Mouse (Mus musculus): ENCODE measurements around the gene Pnpo. TPM values are rescaled to one million over a fixed set of nuclear protein-coding genes. Genes with fewer than 3 reads are reported as not detected.

Pnpo gene
- polyA plus RNA-seq, 1 experiment from 2014 or later = 18.4 TPM

- no peak for TF ChIP-seq CTCF (IDR thresholded peaks at IDR 0.05; ENCODE audit: low read depth)
- Histone ChIP-seq H3K9ac (no peak overlapping the region), H3K4me3 (ENCODE audit: low read depth, low read length) (no peak overlapping the region), H3K4me2 (peak overlapping the region; percentile 18; the same call in 1 of the 2 replicates), H3K36me3 (ENCODE audit: insufficient read depth) (peaks cover 19% of the 10 kb centered on the region), H3K9me3 (ENCODE audit: low read depth, low read length) (no peaks in the 10 kb centered on the region), H3K27me3 (ENCODE audit: insufficient read depth, low read length) (no peaks in the 10 kb centered on the region), H3K4me1 (ENCODE audit: insufficient read depth) (peaks cover 8% of the 10 kb centered on the region; the same call in 1 of the 2 replicates), H3K27ac (ENCODE audit: low read depth) (peak overlapping the region; percentile 27; the same call in 1 of the 2 replicates)
- ATAC-seq (ENCODE audit: insufficient read depth) = no peak
- DNase-seq = no peak
- WGBS = 82% methylated on average over 4 of the region's 4 CpGs
These were observed 4.1 kb upstream of the Pnpo start for GRCm38 (mm10) chr11:96947849-96948248.

GRCm38 (mm10) chr11:96946498-96946897 is 2.7 kb upstream of the Pnpo start:
- Histone ChIP-seq H3K27ac (ENCODE audit: low read depth) (0 out of 2 replicates have a peak overlapping the region, but pooled peaks have one; percentile 20), H3K27me3 (ENCODE audit: insufficient read depth, low read length) (no peaks in the 10 kb centered on the region), H3K9ac (no peak overlapping the region), H3K4me2 (peak overlapping the region; percentile 25; the same call in 1 of the 2 replicates), H3K4me1 (ENCODE audit: insufficient read depth) (peaks cover 8% of the 10 kb centered on the region; the same call in 1 of the 2 replicates), H3K36me3 (ENCODE audit: insufficient read depth) (peaks cover 5% of the 10 kb centered on the region), H3K4me3 (ENCODE audit: low read depth, low read length) (no peak overlapping the region), H3K9me3 (ENCODE audit: low read depth, low read length) (no peaks in the 10 kb centered on the region)
- 86% methylated on average over 9 of the region's 9 CpGs for WGBS
- TF ChIP-seq CTCF (IDR thresholded peaks at IDR 0.05; ENCODE audit: low read depth) = no peak
- DNase-seq (no peak), ATAC-seq (ENCODE audit: insufficient read depth) (no peak)

DNA sequence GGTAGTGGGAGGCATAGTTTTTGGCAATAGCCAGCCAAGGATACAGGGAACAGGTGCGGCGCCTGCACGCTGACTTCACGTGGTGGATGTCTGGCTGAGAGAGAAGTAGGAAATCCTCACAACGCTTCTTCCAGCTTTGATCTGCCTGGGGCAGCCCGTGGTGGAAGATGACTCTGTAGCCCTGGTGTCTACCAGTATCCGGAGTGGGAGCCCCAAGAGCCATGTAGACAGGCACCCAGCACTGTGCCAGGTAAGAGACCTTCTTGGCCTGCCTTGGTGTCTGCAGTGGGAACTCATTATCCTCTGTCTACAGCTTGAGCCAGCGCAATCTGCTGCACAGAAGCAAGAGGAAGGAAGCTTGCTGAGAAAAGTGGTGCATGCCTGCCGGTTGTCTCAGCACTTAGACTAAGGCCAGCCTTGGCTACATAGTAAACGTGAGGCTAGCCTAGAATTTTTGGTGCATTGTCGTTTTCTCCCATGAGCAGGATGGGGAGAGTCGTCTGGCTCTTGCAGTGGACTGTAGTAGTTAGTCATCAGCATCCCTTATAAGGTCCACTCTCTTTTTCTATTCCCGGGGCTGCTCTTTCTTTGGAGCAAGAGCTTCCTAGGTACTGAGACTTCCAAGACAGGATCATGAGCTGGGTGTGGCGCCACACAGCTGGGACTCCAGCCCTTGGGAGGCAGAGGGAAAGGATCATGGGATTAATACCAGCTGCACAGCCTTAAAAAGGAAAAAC is 1.2 kb upstream of the Pnpo start:
- no peak for TF ChIP-seq CTCF (IDR thresholded peaks at IDR 0.05; ENCODE audit: low read depth)
- 72% methylated on average over 14 of the region's 14 CpGs for WGBS
- no peak for ATAC-seq (ENCODE audit: insufficient read depth)
- DNase-seq = no peak
- Histone ChIP-seq H3K36me3 (ENCODE audit: insufficient read depth) (no peaks in the 10 kb centered on the region), H3K4me2 (peak overlapping the region; percentile 98), H3K4me1 (ENCODE audit: insufficient read depth) (peaks cover 8% of the 10 kb centered on the region; the same call in 1 of the 2 replicates), H3K9ac (no peak overlapping the region), H3K27ac (ENCODE audit: low read depth) (no peak overlapping the region), H3K4me3 (ENCODE audit: low read depth, low read length) (peak overlapping the region; percentile 60), H3K27me3 (ENCODE audit: insufficient read depth, low read length) (no peaks in the 10 kb centered on the region), H3K9me3 (ENCODE audit: low read depth, low read length) (no peaks in the 10 kb centered on the region)

DNA sequence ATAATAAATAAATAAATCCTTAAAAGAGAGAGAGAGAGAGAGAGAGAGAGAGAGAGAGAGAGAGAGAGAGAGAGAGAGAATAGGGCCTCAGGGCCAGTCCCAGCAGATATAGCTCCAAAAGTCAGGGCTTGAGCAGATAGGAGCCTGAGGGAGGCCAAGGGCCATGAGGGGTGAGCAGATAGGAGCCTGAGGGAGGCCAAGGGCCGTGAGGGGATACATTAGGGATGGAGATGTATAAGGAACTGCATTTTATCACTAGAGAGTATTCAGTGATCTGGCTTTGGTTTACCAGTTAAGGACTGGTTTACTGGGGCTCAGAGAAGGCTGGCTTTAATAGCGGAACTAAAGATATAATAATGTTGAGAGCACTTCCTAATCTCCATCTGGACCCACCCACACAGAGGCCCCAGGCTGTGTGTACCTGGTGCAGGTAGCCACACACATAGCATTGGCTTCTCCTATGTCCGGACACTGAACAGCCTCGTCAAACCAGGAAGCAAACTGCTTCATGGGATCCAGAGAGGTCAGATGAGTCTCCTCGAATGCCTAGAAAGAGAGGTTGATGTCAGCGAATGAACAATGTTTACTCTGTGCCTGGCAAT is 1.7 kb downstream of the Pnpo start:
- Histone ChIP-seq H3K4me2 (peak overlapping the region; percentile 15; the same call in 1 of the 2 replicates), H3K36me3 (ENCODE audit: insufficient read depth) (no peaks in the 10 kb centered on the region), H3K27me3 (ENCODE audit: insufficient read depth, low read length) (no peaks in the 10 kb centered on the region), H3K9ac (no peak overlapping the region), H3K27ac (ENCODE audit: low read depth) (no peak overlapping the region; the same call in 1 of the 2 replicates), H3K4me3 (ENCODE audit: low read depth, low read length) (peak overlapping the region; percentile 60; the same call in 1 of the 2 replicates), H3K4me1 (ENCODE audit: insufficient read depth) (peaks cover 8% of the 10 kb centered on the region; the same call in 1 of the 2 replicates), H3K9me3 (ENCODE audit: low read depth, low read length) (no peaks in the 10 kb centered on the region)
- DNase-seq (no peak), ATAC-seq (ENCODE audit: insufficient read depth) (no peak)
- WGBS = 66% methylated on average over 6 of the region's 6 CpGs
- TF ChIP-seq CTCF (IDR thresholded peaks at IDR 0.05; ENCODE audit: low read depth) = no peak

- no peaks in the 10 kb centered on the region for H3K9me3 ChIP-seq (ENCODE audit: low read depth, low read length)
- TF ChIP-seq CTCF (IDR thresholded peaks at IDR 0.05; ENCODE audit: low read depth) = no peak
- ATAC-seq (ENCODE audit: insufficient read depth) = no peak
These were observed 3.0 kb downstream of the Pnpo start for GRCm38 (mm10) chr11:96940578-96941465.

DNA sequence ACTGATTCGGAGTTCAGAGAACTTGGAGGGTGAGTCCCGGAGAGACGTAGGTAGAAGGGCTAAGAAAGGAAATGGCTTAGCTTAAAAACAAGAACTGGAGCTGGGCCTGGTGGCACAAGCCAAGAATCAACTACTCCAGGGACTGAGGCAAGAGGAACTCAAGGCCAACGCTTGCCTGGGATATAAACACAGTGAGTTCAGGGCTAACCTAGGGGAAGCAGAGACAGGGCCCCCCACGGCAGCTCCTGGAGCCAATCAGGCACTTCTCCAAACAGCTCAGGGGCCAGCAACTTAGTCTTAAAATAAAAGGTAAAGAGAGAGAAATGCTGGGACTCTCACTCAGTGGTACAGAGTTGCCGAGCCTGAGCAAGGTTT is 5.4 kb downstream of the Pnpo start:
- 75% methylated on average over 6 of the region's 6 CpGs for WGBS
- no peak overlapping the region for H3K9ac ChIP-seq
- peaks cover 5% of the 10 kb centered on the region; the same call in 1 of the 2 replicates for H3K4me1 ChIP-seq (ENCODE audit: insufficient read depth)
- no peak for TF ChIP-seq CTCF (IDR thresholded peaks at IDR 0.05; ENCODE audit: low read depth)
- H3K4me2 ChIP-seq = no peak overlapping the region
- no peaks in the 10 kb centered on the region for H3K27me3 ChIP-seq (ENCODE audit: insufficient read depth, low read length)
- no peaks in the 10 kb centered on the region for H3K36me3 ChIP-seq (ENCODE audit: insufficient read depth)
- DNase-seq (no peak), ATAC-seq (ENCODE audit: insufficient read depth) (no peak)
- no peak overlapping the region for H3K27ac ChIP-seq (ENCODE audit: low read depth)
- H3K9me3 ChIP-seq (ENCODE audit: low read depth, low read length) = no peaks in the 10 kb centered on the region
- H3K4me3 ChIP-seq (ENCODE audit: low read depth, low read length) = no peak overlapping the region

More at GRCm38 (mm10) chr11:96940578-96941465, 3.0 kb downstream of the Pnpo start:
- Histone ChIP-seq H3K4me1 (ENCODE audit: insufficient read depth) (peaks cover 8% of the 10 kb centered on the region; the same call in 1 of the 2 replicates), H3K27ac (ENCODE audit: low read depth) (no peak overlapping the region), H3K27me3 (ENCODE audit: insufficient read depth, low read length) (no peaks in the 10 kb centered on the region), H3K9ac (no peak overlapping the region; the same call in 1 of the 2 replicates), H3K4me2 (0 out of 2 replicates have a peak overlapping the region, but pooled peaks have one; percentile 7), H3K36me3 (ENCODE audit: insufficient read depth) (no peaks in the 10 kb centered on the region), H3K4me3 (ENCODE audit: low read depth, low read length) (no peak overlapping the region; the same call in 1 of the 2 replicates)
- WGBS = 64% methylated on average over 16 of the region's 16 CpGs
- DNase-seq = no peak

All from lung, embryonic 14.5 days (tissue).